Mouse (Mus musculus): ENCODE data around the gene Rxrg. TPM values are rescaled to one million over a fixed set of nuclear protein-coding genes. Genes with fewer than 3 reads are reported as not detected.

Rxrg gene
- polyA plus RNA-seq, 1 experiment from 2014 or later = 2.3 TPM

GRCm38 (mm10) chr1:167588747-167589558, 9.2 kb upstream of the Rxrg start:
- DNase-seq (ENCODE audit: low spot score) (peak; percentile 28), ATAC-seq (replicated peaks; ENCODE audit: low FRiP score) (no peak)
- no peak overlapping the region for H3K9ac ChIP-seq (ENCODE audit: low read length)
- no peak overlapping the region for H3K27ac ChIP-seq (ENCODE audit: low read depth, low read length)
- WGBS = 92% methylated on average over 16 of the region's 16 CpGs
- no peaks in the 10 kb centered on the region for H3K36me3 ChIP-seq (ENCODE audit: control insufficient read depth, insufficient read depth, low read length)
- no peak overlapping the region for H3K4me3 ChIP-seq (ENCODE audit: low read depth, low read length)
- no peaks in the 10 kb centered on the region for H3K9me3 ChIP-seq (ENCODE audit: control insufficient read depth, low read length)
- peaks cover 1% of the 10 kb centered on the region; the same call in 1 of the 2 replicates for H3K4me1 ChIP-seq (replicated peaks; ENCODE audit: control insufficient read depth, insufficient read depth, low read length)
- H3K4me2 ChIP-seq (ENCODE audit: low read depth, low read length, severe bottlenecking) = no peak overlapping the region
- no peaks in the 10 kb centered on the region for H3K27me3 ChIP-seq (ENCODE audit: control insufficient read depth, insufficient read depth, low read length)

- Histone ChIP-seq H3K36me3 (ENCODE audit: control insufficient read depth, insufficient read depth, low read length) (no peaks in the 10 kb centered on the region), H3K9me3 (ENCODE audit: control insufficient read depth, low read length) (no peaks in the 10 kb centered on the region), H3K4me3 (ENCODE audit: low read depth, low read length) (no peak overlapping the region), H3K9ac (ENCODE audit: low read length) (no peak overlapping the region), H3K27me3 (ENCODE audit: control insufficient read depth, insufficient read depth, low read length) (no peaks in the 10 kb centered on the region; the same call in 1 of the 2 replicates), H3K4me2 (ENCODE audit: low read depth, low read length, severe bottlenecking) (no peak overlapping the region), H3K27ac (ENCODE audit: low read depth, low read length) (no peak overlapping the region), H3K4me1 (replicated peaks; ENCODE audit: control insufficient read depth, insufficient read depth, low read length) (no peaks in the 10 kb centered on the region)
- DNase-seq (ENCODE audit: low spot score) (no peak), ATAC-seq (replicated peaks; ENCODE audit: low FRiP score) (no peak)
- 84% methylated on average over 8 of the region's 8 CpGs for WGBS
Measured at GRCm38 (mm10) chr1:167592175-167592574, 6.0 kb upstream of the Rxrg start.

- Histone ChIP-seq H3K9me3 (ENCODE audit: control insufficient read depth, low read length) (no peaks in the 10 kb centered on the region), H3K4me2 (ENCODE audit: low read depth, low read length, severe bottlenecking) (peak overlapping the region; percentile 53; the same call in 1 of the 2 replicates), H3K4me1 (replicated peaks; ENCODE audit: control insufficient read depth, insufficient read depth, low read length) (peaks cover 4% of the 10 kb centered on the region; the same call in 1 of the 2 replicates), H3K27me3 (ENCODE audit: control insufficient read depth, insufficient read depth, low read length) (no peaks in the 10 kb centered on the region; the same call in 1 of the 2 replicates), H3K27ac (ENCODE audit: low read depth, low read length) (no peak overlapping the region), H3K4me3 (ENCODE audit: low read depth, low read length) (no peak overlapping the region), H3K36me3 (ENCODE audit: control insufficient read depth, insufficient read depth, low read length) (no peaks in the 10 kb centered on the region), H3K9ac (ENCODE audit: low read length) (no peak overlapping the region)
- peak; percentile 52 for DNase-seq (ENCODE audit: low spot score)
- ATAC-seq (replicated peaks; ENCODE audit: low FRiP score) = no peak
- 8% methylated on average over 7 of the region's 7 CpGs for WGBS
Measured at GRCm38 (mm10) chr1:167599211-167599735, 1.1 kb downstream of the Rxrg start.

GRCm38 (mm10) chr1:167608201-167608741, 10.1 kb downstream of the Rxrg start:
- ATAC-seq (replicated peaks; ENCODE audit: low FRiP score) = peak; percentile 59
- no peaks in the 10 kb centered on the region for H3K36me3 ChIP-seq (ENCODE audit: control insufficient read depth, insufficient read depth, low read length)
- no peaks in the 10 kb centered on the region for H3K27me3 ChIP-seq (ENCODE audit: control insufficient read depth, insufficient read depth, low read length)
- H3K9ac ChIP-seq (ENCODE audit: low read length) = no peak overlapping the region
- H3K4me3 ChIP-seq (ENCODE audit: low read depth, low read length) = no peak overlapping the region
- H3K4me2 ChIP-seq (ENCODE audit: low read depth, low read length, severe bottlenecking) = 0 out of 2 replicates have a peak overlapping the region, but pooled peaks have one; percentile 15
- H3K27ac ChIP-seq (ENCODE audit: low read depth, low read length) = no peak overlapping the region
- 31% methylated on average over 9 of the region's 9 CpGs for WGBS
- H3K9me3 ChIP-seq (ENCODE audit: control insufficient read depth, low read length) = no peaks in the 10 kb centered on the region
- peak; percentile 48 for DNase-seq (ENCODE audit: low spot score)
- peaks cover 5% of the 10 kb centered on the region; the same call in 1 of the 2 replicates for H3K4me1 ChIP-seq (replicated peaks; ENCODE audit: control insufficient read depth, insufficient read depth, low read length)

GRCm38 (mm10) chr1:167617131-167617530, 18.9 kb downstream of the Rxrg start:
- no peak for ATAC-seq (replicated peaks; ENCODE audit: low FRiP score)
- 73% methylated on average over 14 of the region's 14 CpGs for WGBS
- Histone ChIP-seq H3K36me3 (ENCODE audit: control insufficient read depth, insufficient read depth, low read length) (no peaks in the 10 kb centered on the region), H3K9me3 (ENCODE audit: control insufficient read depth, low read length) (no peaks in the 10 kb centered on the region), H3K4me2 (ENCODE audit: low read depth, low read length, severe bottlenecking) (no peak overlapping the region), H3K27ac (ENCODE audit: low read depth, low read length) (no peak overlapping the region), H3K27me3 (ENCODE audit: control insufficient read depth, insufficient read depth, low read length) (no peaks in the 10 kb centered on the region), H3K9ac (ENCODE audit: low read length) (no peak overlapping the region), H3K4me1 (replicated peaks; ENCODE audit: control insufficient read depth, insufficient read depth, low read length) (no peaks in the 10 kb centered on the region), H3K4me3 (ENCODE audit: low read depth, low read length) (no peak overlapping the region)
- peak; percentile 2 for DNase-seq (ENCODE audit: low spot score)

DNA sequence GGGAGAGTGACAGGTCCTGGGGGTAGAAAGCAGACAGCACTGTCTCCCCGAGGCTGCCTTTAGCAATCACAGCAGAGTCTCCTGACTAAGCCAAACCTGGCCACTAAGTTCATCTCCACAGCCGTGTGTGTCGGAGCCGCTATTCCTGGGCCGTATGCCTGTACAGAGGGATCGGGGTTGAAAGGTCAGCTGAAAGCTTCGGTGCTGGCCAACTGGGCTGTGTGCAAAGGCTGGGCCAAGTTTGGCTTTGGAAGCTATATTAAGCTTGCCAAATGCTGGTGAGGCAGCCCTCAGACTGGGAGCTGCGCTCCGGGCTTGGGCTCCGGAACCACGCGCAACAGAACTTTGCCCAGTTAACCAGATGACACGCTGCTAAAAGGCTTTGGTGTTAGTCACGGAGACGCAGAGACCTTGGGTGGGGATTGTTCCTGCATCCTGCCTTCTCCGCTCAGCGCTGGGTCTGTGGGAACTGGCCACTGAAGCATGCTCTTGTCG, 19.9 kb downstream of the Rxrg start:
- Histone ChIP-seq H3K27me3 (ENCODE audit: control insufficient read depth, insufficient read depth, low read length) (no peaks in the 10 kb centered on the region), H3K4me1 (replicated peaks; ENCODE audit: control insufficient read depth, insufficient read depth, low read length) (no peaks in the 10 kb centered on the region), H3K9me3 (ENCODE audit: control insufficient read depth, low read length) (no peaks in the 10 kb centered on the region), H3K9ac (ENCODE audit: low read length) (no peak overlapping the region), H3K4me2 (ENCODE audit: low read depth, low read length, severe bottlenecking) (no peak overlapping the region), H3K4me3 (ENCODE audit: low read depth, low read length) (no peak overlapping the region), H3K27ac (ENCODE audit: low read depth, low read length) (no peak overlapping the region), H3K36me3 (ENCODE audit: control insufficient read depth, insufficient read depth, low read length) (no peaks in the 10 kb centered on the region)
- WGBS = 86% methylated on average over 18 of the region's 18 CpGs
- DNase-seq (ENCODE audit: low spot score) = peak; percentile 48
- no peak for ATAC-seq (replicated peaks; ENCODE audit: low FRiP score)

DNA sequence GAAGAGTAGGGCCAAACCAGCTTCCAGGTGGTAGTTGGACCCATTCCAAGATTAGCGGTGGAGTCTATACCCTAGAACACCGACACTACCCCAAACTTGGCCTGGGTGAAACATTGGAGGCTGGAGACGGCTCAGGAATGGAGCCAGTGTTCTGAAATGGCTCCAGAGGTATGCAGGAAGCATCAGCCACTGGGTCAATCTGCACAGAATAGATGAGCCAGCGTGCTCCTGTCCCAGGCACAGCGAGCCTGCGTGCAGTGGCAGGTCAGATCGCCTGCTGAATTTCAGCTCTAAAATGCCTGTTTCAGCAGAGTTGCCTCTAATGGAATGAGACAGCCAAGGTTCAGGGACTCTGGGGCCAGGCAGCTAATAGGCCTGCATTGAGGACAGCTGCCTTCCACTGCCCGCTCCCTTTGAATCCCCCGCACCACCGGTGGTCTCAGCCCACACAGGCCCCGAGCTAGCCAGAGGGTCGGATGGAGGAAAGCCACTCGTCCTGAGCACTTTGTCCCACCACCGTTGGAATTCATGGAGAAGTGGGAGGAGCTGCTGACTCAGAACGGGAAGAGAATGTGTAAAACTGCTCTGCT, 22.1 kb downstream of the Rxrg start:
- no peaks in the 10 kb centered on the region for H3K27me3 ChIP-seq (ENCODE audit: control insufficient read depth, insufficient read depth, low read length)
- no peaks in the 10 kb centered on the region for H3K36me3 ChIP-seq (ENCODE audit: control insufficient read depth, insufficient read depth, low read length)
- H3K9ac ChIP-seq (ENCODE audit: low read length) = no peak overlapping the region
- DNase-seq (ENCODE audit: low spot score) (no peak), ATAC-seq (replicated peaks; ENCODE audit: low FRiP score) (no peak)
- no peaks in the 10 kb centered on the region for H3K4me1 ChIP-seq (replicated peaks; ENCODE audit: control insufficient read depth, insufficient read depth, low read length)
- no peak overlapping the region for H3K4me3 ChIP-seq (ENCODE audit: low read depth, low read length)
- no peaks in the 10 kb centered on the region for H3K9me3 ChIP-seq (ENCODE audit: control insufficient read depth, low read length)
- H3K27ac ChIP-seq (ENCODE audit: low read depth, low read length) = no peak overlapping the region
- no peak overlapping the region for H3K4me2 ChIP-seq (ENCODE audit: low read depth, low read length, severe bottlenecking)
- 71% methylated on average over 15 of the region's 15 CpGs for WGBS

GRCm38 (mm10) chr1:167625098-167625497, 26.9 kb downstream of the Rxrg start:
- Histone ChIP-seq H3K9ac (ENCODE audit: low read length) (no peak overlapping the region), H3K27ac (ENCODE audit: low read depth, low read length) (no peak overlapping the region), H3K36me3 (ENCODE audit: control insufficient read depth, insufficient read depth, low read length) (no peaks in the 10 kb centered on the region), H3K9me3 (ENCODE audit: control insufficient read depth, low read length) (no peaks in the 10 kb centered on the region), H3K4me3 (ENCODE audit: low read depth, low read length) (no peak overlapping the region), H3K4me1 (replicated peaks; ENCODE audit: control insufficient read depth, insufficient read depth, low read length) (no peaks in the 10 kb centered on the region), H3K4me2 (ENCODE audit: low read depth, low read length, severe bottlenecking) (no peak overlapping the region), H3K27me3 (ENCODE audit: control insufficient read depth, insufficient read depth, low read length) (no peaks in the 10 kb centered on the region)
- DNase-seq (ENCODE audit: low spot score) = no peak
- 78% methylated on average over 3 of the region's 3 CpGs for WGBS
- ATAC-seq (replicated peaks; ENCODE audit: low FRiP score) = no peak

All from forebrain, embryonic 11.5 days (tissue).